Mouse (Mus musculus): ENCODE results near the gene E130308A19Rik. TPM values are rescaled to one million over a fixed set of nuclear protein-coding genes. Genes with fewer than 3 reads are reported as not detected.

Gene E130308A19Rik
- total RNA-seq, 2 experiments from 2014 or later, result 12.1 to 13.1 TPM

DNA sequence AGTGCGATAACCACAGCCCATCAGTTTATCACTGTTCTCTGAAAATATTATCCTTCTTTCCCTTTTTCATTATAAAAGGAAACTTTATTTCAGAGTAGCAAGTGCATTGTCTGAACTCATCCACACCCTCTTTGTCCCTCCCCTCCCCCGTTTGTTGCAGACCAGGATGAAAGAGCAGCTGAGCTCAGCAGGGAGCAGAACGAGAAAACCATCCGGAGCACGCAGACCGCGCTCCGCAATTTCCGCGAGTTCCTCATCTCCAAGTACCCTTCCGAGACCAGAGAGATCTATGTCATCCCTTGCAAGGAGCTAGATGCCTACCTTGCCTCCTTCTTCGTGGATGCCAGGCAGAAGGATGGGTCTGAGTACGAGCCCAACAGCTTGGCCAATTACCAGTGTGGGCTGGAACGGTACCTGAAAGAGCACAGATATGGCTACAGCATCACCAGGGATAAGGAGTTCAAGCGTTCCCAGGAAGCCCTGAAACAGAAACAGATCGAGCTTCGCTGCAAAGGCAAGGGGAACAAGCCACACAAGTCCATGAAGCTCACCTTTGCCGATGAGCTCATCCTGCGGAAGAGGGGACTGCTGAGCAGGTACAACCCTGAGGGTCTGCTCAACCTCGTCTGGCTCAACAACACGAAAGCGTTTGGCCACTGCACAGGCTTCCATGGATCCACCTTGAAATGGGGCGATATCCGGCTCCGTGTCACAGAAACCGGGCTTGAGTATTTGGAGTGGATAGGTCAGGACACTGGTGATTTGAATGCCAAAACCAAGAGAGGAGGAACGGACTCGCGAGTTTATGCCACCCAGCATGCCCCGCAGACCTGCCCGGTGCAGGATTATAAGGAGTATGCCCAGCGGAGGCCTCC, 93.7 kb downstream of the E130308A19Rik start:
- no peak for DNase-seq (ENCODE audit: extremely low spot score in 1 of 2, low spot score in 2 of 2)
- H3K27ac ChIP-seq, result no peak overlapping the region
- H3K4me3 ChIP-seq, result no peak overlapping the region
- no peak for TF ChIP-seq CTCF (IDR thresholded peaks at IDR 0.05)
- intact Hi-C loops (cut with DNase I), result no loop called here

DNA sequence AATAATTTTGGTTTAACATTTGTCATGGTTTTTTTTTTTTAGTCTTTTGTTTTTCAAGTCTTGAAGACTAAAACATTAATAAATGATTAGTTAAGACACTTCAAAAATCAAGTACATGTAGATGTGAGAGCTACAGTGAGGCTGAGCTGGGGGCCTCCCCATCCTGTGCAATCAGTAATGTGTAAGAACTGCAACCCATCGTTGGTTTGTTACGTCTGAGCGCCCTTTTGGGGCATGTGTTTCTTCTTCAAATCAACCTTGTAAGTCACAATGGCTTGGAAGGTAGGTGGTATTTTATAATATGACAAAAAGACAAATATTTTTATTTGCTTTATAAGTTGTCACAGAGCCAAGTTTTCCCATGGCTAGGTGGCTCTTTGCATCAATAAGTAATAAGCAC, 95.8 kb downstream of the E130308A19Rik start:
- Histone ChIP-seq H3K27ac (no peak overlapping the region), H3K4me3 (no peak overlapping the region)
- TF ChIP-seq CTCF (IDR thresholded peaks at IDR 0.05), result no peak
- intact Hi-C loops (cut with DNase I), result no loop called here
- DNase-seq (ENCODE audit: extremely low spot score in 1 of 2, low spot score in 2 of 2), result no peak

DNA sequence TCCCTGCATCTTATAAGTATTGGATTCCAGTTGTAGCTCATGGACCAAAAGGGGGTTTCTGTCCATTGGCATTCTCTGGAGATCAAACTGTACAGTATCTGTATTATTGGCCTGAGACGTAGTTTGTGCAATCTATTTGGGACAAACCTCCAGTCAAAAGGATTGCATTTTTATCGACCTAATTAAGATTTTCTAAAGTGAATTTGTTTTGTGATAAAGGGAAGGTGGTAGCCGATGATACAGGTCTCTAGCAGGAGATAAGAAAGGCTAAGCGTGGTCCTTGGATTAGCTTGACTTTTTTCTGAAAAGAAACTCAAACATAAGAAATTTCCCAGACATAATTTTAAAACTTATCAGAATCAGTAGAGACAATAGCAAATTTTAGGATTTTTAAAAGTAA, 99.6 kb downstream of the E130308A19Rik start:
- intact Hi-C loops (cut with DNase I), result no loop called here
- Histone ChIP-seq H3K27ac (no peak overlapping the region), H3K4me3 (no peak overlapping the region)
- DNase-seq (ENCODE audit: extremely low spot score in 1 of 2, low spot score in 2 of 2), result no peak
- no peak for TF ChIP-seq CTCF (IDR thresholded peaks at IDR 0.05)

DNA sequence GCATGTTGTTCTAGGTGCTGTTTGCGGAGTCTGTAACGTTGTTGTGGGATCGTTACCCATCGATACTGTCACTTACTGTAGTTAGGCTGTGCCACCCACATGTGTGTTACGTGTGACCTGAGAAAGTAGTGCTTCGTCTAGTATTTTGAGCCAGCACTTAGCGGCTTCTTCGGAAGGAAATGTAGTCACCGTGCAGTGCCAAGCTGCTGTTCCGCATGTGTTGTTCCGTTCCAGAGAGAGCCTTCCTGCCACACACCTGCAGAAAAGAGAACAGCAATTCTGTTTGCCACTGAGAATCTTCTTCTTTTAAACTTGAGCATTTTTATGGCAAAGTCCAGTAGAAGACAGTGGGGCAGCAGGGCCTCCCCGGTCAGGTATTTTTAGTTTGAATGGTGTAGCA, 100.5 kb downstream of the E130308A19Rik start:
- Histone ChIP-seq H3K27ac (no peak overlapping the region), H3K4me3 (no peak overlapping the region)
- no peak for DNase-seq (ENCODE audit: extremely low spot score in 1 of 2, low spot score in 2 of 2)
- no peak for TF ChIP-seq CTCF (IDR thresholded peaks at IDR 0.05)
- intact Hi-C loops (cut with DNase I), result no loop called here

DNA sequence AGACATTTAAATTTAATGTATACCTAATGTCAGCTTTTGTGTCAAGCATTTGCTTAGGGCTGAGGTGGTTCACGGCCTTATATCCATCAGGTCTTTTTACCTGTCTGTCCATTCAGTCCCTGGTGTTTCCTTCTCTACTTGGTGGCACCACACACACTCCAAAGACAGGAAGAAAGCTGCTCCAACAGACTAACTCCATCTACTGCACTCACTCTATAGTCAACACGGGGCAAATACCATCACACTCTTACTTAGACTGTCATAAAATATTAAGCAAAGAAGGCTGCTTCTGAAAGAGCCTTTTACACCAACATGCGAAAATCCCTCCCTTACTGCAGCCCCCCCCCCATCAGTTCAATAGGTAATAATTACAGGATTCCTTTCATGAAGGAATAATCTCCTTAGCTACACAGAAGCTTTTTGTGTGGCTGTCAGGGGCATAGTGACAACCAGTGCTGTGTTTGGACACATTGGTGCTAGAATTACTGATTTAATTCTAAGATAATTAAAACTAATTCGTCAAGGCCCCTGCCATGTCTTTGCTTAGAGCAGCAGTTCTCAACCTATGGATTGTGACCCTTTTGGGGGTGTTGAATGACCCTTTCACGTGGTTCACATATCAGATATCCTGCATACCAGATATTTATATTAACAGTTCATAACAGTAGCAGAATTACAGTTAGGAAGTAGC, 101.3 kb downstream of the E130308A19Rik start:
- intact Hi-C loops (cut with DNase I), result no loop called here
- Histone ChIP-seq H3K27ac (no peak overlapping the region), H3K4me3 (no peak overlapping the region)
- DNase-seq (ENCODE audit: extremely low spot score in 1 of 2, low spot score in 2 of 2), result no peak
- no peak for TF ChIP-seq CTCF (IDR thresholded peaks at IDR 0.05)

DNA sequence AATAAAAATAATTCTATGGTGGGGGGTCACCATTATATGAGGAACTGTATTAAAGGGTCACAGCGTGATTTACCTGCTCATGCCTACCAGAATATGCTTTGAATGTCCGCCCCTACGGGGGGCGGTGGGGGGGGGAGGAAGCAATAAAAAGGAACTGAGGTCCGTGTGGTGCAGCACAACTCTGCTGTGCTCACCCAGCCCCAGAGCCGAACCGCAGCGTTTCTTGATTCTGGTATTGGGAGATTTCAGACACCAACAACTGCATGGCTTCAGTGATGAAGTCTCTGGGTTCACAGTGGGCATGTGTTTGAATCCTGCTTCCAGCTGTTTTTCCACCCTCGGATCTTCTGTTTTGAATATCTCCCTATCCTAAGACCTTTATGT, 101.9 kb downstream of the E130308A19Rik start:
- TF ChIP-seq CTCF (IDR thresholded peaks at IDR 0.05), result no peak
- no peak for DNase-seq (ENCODE audit: extremely low spot score in 1 of 2, low spot score in 2 of 2)
- intact Hi-C loops (cut with DNase I), result no loop called here

DNA sequence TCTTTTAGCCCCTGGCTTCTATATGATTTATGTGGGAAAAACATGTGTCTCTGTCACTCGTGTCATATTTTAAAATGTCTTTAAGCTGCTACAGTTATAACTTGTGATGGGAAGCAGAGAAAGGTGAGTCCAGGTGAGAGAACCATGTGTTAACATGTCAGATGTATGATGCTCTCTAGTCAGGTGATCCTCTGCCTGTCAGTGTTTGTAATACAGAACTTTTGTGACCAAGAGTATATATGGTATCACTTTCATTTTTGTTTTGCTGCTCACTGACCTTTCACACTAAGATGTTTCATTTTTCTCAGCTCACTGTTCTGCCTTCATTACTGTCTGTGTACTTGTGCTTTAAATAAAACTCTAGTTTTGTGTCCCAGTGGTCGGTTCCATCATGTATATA, 102.8 kb downstream of the E130308A19Rik start:
- intact Hi-C loops (cut with DNase I), result no loop called here
- no peak for DNase-seq (ENCODE audit: extremely low spot score in 1 of 2, low spot score in 2 of 2)
- no peak for TF ChIP-seq CTCF (IDR thresholded peaks at IDR 0.05)
- Histone ChIP-seq H3K4me3 (no peak overlapping the region), H3K27ac (no peak overlapping the region)

More for the DNA sequence above, 101.9 kb downstream of the E130308A19Rik start:
- Histone ChIP-seq H3K27ac (no peak overlapping the region), H3K4me3 (no peak overlapping the region)

DNA sequence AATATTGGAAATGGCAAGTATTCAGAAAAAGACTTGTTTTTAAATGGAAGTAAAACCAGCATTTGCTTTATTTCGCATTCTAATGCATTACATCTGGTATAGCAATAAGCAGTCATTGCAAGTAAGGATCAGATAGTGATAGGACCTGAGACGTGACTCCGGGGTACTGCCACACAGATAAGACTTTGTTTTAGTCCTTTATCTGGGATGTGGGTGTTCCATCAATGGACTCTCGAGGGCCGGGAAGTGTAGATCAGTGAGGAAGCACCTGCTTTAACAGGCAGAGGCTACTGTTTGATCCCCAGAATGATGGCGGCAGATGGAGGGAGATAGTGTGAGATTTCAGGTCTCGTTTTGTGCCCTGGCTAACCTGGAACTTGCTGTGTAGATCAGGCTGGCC, 105.5 kb downstream of the E130308A19Rik start:
- DNase-seq (ENCODE audit: extremely low spot score in 1 of 2, low spot score in 2 of 2), result no peak
- no peak overlapping the region for H3K4me3 ChIP-seq
- intact Hi-C loops (cut with DNase I), result no loop called here
- no peak overlapping the region for H3K27ac ChIP-seq
- no peak for TF ChIP-seq CTCF (IDR thresholded peaks at IDR 0.05)

DNA sequence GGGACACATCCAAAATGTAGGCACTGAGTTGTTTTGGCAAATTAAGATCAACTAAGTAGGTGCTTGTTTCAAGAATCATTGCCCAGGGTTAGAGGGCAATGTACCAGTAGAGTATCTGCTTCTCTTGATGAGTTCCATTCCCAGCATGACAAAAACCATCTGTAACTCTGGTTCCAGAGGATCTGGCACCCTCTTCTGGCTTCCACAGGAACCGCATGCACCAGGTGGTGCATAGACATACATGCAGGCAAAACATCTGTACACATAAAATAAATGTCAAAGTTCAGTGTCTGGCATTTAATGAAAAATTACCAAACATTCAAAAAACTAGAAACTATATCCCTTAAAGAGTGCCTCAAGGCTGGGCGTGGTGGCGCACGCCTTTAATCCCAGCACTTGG, 113.3 kb downstream of the E130308A19Rik start:
- TF ChIP-seq CTCF (IDR thresholded peaks at IDR 0.05), result peak; percentile 22
- no peak for DNase-seq (ENCODE audit: extremely low spot score in 1 of 2, low spot score in 2 of 2)
- H3K4me3 ChIP-seq, result no peak overlapping the region
- intact Hi-C loops (cut with DNase I), result no loop called here
- H3K27ac ChIP-seq, result no peak overlapping the region

DNA sequence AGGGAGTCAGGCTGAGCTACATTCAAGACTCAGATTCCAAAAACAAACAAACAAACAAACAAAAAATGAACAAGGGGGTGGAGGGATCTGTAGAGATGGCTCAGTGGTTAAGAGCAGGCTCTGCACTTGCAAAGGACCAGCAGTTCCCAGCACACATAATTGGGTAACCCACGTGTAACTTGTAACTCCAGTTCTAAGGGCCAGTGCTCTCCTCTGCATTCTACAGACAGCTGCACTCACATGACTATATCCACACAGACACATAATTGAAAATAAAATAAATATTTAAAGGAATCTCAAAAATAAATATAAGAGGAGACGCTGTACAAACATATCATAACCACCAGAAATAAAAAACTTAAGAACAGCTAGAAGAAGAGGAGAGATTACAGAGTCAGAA, 113.9 kb downstream of the E130308A19Rik start:
- Histone ChIP-seq H3K4me3 (no peak overlapping the region), H3K27ac (no peak overlapping the region)
- intact Hi-C loops (cut with DNase I), result no loop called here
- no peak for TF ChIP-seq CTCF (IDR thresholded peaks at IDR 0.05)
- no peak for DNase-seq (ENCODE audit: extremely low spot score in 1 of 2, low spot score in 2 of 2)

DNA sequence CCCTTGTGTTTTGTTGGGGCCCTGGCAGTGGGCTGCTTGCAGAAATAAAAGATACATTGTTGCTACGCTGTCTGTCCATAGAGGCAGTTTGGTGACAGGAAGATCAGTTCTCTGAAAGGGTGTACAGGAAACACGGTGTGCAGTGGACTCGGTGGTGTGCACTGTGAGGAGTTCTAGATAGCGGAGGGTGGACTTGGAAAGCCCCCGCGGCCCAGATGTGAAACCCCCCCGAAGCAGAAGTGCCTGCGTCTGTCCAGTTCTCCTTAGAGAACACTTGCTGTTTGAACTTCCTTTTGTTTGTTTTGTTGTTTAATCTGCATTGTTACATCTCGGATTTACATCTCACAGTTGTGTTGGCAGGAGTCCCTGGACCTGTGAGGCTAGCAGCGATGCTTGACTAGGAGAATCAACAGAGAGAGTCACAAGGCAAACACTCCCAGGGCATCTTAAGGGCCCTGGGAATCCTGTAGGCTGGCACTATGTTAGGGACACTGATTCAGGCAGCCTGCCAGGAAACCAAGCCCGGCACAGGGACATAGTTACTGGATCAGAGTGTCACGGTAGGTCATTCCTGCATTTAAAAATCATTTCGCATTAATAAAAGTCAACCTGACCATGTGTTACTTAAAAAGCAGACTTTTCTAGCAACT, 127.6 kb downstream of the E130308A19Rik start:
- no peak for TF ChIP-seq CTCF (IDR thresholded peaks at IDR 0.05)
- H3K4me3 ChIP-seq, result no peak overlapping the region
- intact Hi-C loops (cut with DNase I), result no loop called here
- H3K27ac ChIP-seq, result no peak overlapping the region
- DNase-seq (ENCODE audit: extremely low spot score in 1 of 2, low spot score in 2 of 2), result no peak
